Mouse (Mus musculus): ENCODE results near the gene Lcmt1.

The Lcmt1 gene

DNA sequence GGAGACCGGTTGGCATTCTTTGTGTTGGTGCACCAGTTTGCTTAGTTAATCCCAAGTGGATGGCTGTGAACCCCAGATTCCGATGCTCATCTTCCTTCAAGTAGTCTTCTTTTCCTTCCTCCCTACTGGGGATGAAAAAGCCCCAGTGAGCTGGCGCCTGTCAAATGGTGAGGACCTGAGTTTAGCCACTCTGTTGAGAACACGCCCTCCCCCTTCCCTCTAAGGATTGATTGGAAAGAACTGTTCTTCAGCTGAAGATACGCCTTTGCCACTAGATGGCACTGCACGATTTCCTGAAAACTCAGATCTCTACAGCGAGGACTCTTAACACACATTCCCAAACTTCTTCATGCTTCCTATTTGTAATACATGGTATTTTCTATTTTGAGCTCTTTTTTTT is 29.2 kb downstream of the Lcmt1 start:
- in situ Hi-C loops (cut with MboI), result no loop called here

DNA sequence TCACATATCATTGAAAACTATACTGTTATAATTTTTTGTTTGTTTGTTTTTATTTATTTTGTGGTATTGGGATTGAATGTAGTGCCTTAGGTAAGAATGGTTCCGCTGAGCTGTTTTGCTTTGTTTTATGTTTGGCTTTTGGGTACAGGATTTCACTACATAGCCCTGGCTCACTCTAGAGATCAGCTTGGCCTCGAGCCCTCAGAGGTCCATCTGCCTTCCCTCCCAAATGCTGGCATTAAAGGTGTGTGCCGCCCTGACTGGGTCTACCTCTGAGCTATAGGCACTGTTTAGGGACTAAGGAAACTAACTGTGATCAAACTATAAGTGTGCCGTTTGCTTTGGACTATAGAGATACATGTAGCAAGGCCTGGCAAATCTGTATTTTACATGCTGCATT is 29.7 kb downstream of the Lcmt1 start:
- in situ Hi-C loops (cut with MboI), result no loop called here

- in situ Hi-C loops (cut with MboI), result no loop called here
Measured at GRCm38 (mm10) chr7:123401121-123401520, 31.5 kb downstream of the Lcmt1 start.

DNA sequence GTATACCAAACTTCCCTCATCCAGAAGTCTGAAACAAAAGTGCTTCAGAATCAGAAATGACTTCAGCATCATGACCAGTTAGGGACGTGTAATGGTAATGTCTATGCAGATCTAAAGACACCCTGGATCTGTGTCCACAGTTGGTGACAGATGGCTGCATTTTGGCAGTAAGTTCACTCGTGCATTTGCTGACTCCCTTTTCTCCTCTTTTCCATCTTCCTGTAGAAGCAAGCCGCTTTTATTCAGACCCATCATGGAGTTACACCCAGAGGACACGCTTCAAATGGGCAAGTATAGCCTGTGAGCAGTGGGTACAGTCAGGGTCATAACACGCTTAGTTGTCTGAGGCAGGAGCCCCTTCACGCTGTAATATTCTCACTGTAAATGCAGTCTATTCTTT is 34.6 kb downstream of the Lcmt1 start:
- in situ Hi-C loops (cut with MboI), result no loop called here

DNA sequence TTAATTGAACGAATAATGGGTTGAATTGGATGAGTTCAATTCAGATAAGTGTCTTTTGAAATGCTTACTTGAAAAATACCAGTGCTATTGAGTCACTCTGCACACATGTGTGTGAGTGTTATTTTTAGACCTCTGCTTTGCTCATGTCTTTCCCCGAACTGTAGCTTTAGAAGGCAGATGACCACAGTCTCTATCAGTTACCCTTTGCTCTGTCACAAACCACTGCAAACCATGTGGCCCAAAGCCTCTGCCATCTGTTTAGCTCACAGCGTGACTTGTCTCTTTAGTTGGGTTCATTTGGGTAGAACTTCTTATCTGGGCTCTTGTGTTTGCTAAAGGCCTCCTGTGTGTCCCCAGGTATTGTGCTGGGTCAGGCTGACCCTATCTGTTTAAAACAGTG is 36.0 kb downstream of the Lcmt1 start:
- in situ Hi-C loops (cut with MboI), result no loop called here

DNA sequence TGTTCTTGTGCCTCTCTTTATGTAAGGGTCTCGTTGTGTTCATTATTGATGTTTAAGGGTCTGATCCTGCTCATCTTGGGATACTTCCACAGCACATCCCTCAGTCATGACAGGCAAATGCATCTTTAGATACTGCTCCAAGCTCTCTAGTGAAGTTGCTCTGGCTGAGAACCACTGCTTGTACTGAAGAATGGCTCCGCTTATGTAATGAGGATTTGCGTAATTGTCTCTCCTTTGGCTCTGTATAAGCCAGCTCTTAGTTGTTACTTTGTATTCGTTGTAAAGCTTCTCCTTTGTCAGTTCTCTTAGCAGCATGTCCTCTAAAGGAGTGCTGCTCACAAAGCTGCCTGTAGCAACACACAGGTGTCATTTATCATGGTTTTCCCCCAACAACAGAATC is 37.4 kb downstream of the Lcmt1 start:
- in situ Hi-C loops (cut with MboI), result no loop called here

DNA sequence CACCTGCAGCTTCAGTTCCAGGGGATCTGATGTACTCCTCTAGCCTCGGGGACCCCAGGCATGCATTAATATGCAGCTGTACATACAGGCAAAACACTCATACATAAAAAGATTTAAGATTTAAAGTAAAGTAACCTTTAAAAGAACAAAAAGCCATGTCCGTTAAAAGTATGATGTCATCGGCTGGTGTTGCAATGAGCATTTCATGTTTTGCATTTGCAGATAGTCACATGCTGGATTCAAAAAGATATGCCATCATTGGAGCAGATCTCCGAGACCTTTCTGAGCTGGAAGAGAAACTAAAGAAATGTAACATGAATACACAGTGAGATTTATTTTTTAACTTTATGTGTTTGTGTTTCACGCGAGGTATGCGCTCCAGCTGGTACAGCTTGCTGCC is 40.9 kb downstream of the Lcmt1 start:
- in situ Hi-C loops (cut with MboI), result no loop called here

- in situ Hi-C loops (cut with MboI), result no loop called here
Measured at GRCm38 (mm10) chr7:123411109-123411508, 41.5 kb downstream of the Lcmt1 start.

DNA sequence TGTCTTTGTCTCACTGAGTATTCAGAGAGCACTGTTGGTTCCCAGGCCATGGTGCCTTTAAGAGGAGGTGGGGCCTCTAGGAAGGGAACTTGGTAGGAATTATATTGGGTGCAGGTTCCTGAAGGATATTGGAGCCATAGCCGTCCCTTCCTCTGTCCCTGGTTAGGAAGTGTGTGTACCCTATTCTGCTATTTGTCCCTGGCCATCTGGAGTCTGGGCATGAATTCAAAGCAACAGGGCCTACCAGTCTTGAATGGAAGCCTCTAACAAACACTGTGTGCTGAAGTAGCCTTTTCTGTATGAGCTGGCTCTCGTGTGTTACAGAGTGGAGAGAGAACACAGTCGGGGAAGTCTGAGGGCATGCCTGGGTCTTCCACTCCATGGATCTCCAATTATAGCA is 42.6 kb downstream of the Lcmt1 start:
- in situ Hi-C loops (cut with MboI), result no loop called here

- in situ Hi-C loops (cut with MboI), result no loop called here
Measured at GRCm38 (mm10) chr7:123416803-123417202, 47.2 kb downstream of the Lcmt1 start.

DNA sequence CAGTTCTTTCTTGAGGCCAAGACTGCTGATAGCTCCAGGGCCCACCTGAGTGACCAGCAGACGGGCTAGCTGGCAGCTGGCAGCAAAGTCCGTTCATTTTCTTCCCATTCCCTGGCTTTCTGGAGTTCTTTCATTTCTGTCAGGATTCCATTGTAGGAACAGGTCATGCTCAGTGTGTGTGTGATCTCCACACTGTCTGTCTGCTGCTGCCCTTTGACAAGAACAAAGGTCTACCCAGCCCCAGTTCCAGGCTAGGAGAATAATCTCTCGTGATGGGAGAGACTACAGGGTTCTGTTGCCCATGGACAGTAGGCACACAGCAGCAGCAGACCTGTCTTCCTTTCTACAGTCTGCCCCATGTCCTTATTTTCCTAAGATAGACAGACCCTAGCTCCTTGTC is 48.1 kb downstream of the Lcmt1 start:
- in situ Hi-C loops (cut with MboI), result no loop called here

DNA sequence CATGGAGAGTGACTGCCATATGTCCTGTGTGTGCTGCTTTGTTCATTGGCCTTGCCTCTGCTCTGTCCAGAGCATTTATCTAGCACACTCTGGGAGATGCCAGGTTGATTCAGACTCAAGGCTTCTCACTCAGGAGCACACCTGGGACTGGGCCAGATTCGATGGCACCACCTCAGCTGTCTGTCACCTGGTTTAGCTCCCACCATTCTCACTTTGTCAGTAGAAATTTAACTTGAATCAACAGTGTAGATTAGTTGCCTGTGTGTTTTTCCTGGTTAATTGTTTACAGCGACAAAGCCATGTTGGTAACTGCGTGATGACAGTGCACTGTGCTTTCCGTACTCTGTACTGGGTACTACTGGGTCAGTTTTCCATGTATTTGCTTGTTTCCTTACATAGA is 50.4 kb downstream of the Lcmt1 start:
- in situ Hi-C loops (cut with MboI), result no loop called here

- in situ Hi-C loops (cut with MboI), result no loop called here
Measured at GRCm38 (mm10) chr7:123421958-123422357, 52.4 kb downstream of the Lcmt1 start.

GRCm38 (mm10) chr7:123424281-123424680 is 54.7 kb downstream of the Lcmt1 start:
- in situ Hi-C loops (cut with MboI), result no loop called here

DNA sequence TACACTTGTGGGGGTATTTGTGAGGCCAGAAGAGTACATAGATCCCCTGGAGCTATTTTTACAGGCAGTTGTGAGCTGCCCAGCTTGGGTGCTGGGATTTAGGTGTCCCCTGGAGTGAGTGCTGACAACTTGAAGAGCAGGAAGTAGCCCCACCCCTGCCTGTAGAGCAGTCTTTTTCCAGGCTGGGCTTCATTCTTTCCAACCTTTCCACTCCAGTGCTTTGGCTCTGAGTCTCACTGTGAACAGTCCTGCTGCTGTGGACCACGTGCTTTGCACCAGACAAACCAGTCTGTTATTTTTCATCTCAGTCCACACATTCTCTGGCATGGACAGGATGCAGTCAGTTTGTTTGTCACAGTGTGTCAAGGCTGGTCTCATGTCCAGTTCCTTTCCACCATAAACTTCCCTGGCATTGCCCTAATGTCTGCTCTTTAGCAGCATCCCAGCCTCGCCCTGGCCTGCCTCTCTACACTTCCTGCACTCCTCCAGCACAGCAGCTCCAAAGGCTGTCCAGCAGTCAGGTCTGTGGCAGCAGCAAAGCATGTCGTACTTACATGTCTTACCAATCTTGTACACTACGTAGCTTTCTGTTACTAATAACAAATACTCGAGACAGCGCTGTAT is 55.7 kb downstream of the Lcmt1 start:
- in situ Hi-C loops (cut with MboI), result no loop called here

DNA sequence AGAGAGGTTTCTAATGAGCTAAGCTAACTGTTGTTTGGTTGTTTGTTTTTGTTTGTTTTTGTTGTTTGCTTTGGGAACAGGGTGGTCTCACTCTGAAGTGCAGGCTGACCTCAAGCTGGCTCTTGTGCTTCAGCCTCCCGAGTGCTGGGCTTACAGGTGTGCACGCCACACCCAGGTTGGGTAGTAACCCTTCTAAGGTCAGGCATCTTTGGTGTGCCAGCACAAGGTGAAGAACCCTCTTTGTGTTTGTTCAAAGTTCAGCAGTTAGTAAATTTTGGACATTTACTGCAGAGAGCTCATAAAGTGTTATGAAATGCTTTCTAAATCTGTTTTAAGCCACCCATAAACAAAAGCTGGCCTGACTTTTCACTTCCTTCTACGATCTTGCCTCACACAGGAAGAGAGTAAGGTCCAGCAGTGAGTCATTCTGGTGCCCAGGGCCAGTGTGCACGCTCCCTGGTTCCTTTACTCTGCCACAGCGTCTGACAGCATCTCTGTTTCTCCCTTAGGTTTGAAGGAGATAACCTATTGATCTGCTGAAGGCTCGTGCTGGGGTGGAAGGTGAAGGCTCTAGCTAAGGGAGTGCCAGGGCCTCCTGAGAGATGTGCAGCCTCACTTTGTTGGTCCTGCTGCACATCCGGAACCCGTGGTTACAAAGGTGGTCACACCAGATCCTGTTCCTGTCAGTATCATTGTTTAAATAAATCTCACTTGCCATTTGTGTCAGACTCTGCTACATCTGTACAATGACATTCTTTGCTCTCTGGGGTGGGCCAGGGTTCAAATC is 60.2 kb downstream of the Lcmt1 start:
- in situ Hi-C loops (cut with MboI), result no loop called here

DNA sequence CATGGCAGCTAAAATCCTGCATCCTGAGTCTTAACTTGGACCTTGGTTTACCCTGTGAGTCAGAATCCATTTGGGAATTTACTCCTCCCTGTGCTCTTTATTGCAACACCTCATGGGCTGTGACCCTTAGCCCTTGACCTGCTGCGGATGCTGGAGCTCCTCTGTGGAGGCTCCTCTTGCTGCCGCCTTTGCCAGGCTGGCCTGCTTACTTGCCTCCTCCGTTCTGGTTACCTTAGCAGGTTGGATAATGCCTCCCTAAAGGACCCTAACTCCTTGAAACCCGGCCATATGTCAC is 60.8 kb downstream of the Lcmt1 start:
- in situ Hi-C loops (cut with MboI), result no loop called here

- in situ Hi-C loops (cut with MboI), result no loop called here
Measured at GRCm38 (mm10) chr7:123431206-123431605, 61.6 kb downstream of the Lcmt1 start.

- in situ Hi-C loops (cut with MboI), result no loop called here
Measured at GRCm38 (mm10) chr7:123442079-123442478, 72.5 kb downstream of the Lcmt1 start.

DNA sequence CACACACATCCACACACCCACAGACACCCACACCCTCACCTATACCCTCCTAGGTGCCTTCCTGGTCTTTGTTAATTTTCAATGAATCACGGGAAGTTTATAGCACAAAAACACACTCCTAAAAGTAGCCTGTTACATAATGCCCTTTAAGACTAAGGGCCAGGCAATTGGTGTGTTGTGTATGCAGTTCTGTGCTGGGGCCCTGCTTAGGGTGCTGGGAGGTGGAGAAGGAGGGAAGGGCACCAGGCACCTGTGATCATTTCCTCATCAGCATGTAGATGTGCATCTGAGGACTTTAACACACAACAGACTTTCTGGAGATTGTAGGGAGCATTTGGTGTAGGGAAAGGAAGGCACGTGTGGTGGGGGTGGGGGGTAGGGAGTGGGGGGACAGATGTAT is 79.2 kb downstream of the Lcmt1 start:
- in situ Hi-C loops (cut with MboI), result no loop called here

DNA sequence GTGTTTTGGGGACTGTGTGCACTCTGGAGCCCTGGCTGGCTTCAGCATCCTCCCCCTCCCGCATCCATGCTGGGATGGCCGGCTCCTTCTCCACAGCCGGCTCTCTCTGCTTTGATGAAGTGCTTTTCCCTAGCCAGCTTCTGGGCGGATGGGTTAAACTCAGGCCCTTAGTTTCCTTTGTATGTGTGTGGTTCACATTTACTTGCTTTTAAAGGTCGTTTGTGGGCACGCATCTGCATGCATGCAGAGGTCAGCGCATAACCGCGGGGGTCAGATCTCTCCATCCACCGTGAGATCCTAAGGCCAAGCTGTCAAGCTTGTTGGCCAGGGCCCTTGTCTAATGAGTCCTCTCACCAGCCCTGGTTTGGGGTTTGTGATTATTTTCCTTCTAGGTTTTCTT is 80.1 kb downstream of the Lcmt1 start:
- in situ Hi-C loops (cut with MboI), result no loop called here

DNA sequence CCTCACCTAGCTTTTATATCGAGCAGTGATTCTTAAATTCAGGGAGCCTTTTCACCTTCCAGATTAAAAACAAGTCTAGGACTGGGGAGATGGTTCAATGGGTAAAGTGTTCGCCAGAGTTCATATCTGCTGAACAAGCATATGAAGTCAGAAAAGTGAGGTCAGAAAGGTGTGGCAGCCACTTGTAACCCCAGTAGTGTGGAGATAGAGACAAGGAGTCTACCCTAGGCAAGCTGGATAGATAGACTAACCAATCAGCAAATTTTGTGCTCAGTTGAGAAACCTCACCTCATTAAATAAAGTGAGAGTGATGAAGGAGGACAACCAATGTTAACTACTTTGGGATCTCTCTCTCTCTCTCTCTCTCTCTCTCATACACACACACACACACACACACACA is 80.9 kb downstream of the Lcmt1 start:
- in situ Hi-C loops (cut with MboI), result no loop called here

DNA sequence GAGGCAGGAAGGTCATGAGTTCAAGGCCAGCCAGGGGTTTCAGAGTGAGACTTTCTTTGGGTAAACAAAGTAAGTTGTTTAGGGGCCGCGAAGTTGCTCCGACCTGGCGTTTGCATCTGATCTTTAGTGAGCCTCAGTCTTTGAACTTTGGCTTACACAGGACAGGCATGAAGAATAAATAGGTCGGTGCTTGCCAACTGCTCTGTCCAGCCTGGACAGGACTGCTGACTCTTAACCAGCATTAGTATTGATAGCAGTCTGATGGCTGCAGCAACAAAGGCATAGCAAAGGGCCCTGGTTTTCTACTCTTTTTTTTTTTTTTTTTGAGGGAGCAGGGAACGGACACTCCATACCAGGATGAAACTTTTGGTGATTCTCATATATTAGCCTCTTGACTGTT is 83.0 kb downstream of the Lcmt1 start:
- in situ Hi-C loops (cut with MboI), result no loop called here

DNA sequence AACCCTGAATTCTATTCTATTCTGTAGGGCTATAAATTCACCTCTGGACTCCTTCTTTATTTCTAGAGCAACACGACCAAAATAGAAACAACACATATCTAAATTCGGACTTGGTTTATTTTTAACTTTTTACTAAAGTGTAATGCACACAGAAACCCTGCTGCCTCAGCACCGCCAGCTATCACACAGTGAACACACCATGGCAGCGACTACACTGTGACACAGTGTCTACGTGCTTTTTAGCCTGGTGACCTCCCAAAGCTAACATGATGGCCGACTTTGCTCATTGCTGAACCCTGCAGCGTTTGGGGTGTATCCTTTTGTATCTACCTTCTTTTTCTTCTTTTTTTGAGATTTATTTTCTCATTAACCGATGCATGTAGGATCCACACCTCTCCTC is 83.5 kb downstream of the Lcmt1 start:
- in situ Hi-C loops (cut with MboI), result no loop called here

Measured in mature B cell (primary cell).